Comparison of ENCODE assay signal across 12 mouse cellular contexts in the genomic region with DNA sequence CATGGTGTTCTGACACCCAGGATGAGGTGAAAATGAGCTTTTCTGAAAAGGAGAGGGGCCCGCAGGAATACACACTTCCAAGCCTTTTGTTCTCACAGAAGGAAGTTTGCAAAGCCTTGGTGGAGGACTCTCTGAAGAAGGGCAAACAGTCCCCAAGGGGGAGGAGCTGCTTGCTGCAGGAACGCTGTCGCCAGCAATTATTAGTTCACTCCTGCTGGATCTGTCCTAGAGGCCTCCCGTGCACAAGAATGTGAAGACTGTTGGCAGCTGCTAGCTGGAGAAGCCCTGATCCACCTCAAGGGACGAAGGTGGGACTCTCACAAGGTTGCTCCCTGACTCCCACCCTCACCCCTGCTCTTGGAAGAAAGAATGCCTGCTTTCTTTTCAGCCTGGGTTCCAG.
DNase-seq lines count a peak whose midpoint lies in the region; ATAC-seq lines count a peak whose summit lies in the region.
"Had no signal": no experiment of that assay in that cellular context is flagged by ENCODE, and none has a peak within 500 bp of the region (broad histone marks: within the 10 kb centered on the region; RNA-seq: fewer than 3 reads in every experiment).

No protein-coding gene starts in this region.

- no peak overlapping the region for H3K27ac ChIP-seq in kidney, embryonic 14.5 days (ENCODE audit: low read depth, low read length)
- H3K27ac ChIP-seq in embryonic facial prominence, embryonic 15.5 days (replicated peaks), result no peak overlapping the region
- no peak overlapping the region for H3K27ac ChIP-seq in stomach, embryonic 14.5 days (ENCODE audit: low read length)
- H3K27ac ChIP-seq: hindbrain, embryonic 15.5 days; limb, embryonic 15.5 days; midbrain, embryonic 15.5 days had no signal

- no peaks in the 10 kb centered on the region for H3K4me1 ChIP-seq in kidney, embryonic 14.5 days (ENCODE audit: control insufficient read depth, insufficient read depth, low read length)
- H3K4me1 ChIP-seq in embryonic facial prominence, embryonic 15.5 days, result no peaks in the 10 kb centered on the region
- 0 out of 2 replicates have a peak, but pooled peaks cover 2% of the 10 kb centered on the region for H3K4me1 ChIP-seq in stomach, embryonic 14.5 days (ENCODE audit: control insufficient read depth, insufficient read depth, low read length)

- ATAC-seq in kidney, embryonic 14.5 days (ENCODE audit: low FRiP score, low TSS enrichment), result no peak
- ATAC-seq in embryonic facial prominence, embryonic 15.5 days (ENCODE audit: insufficient number of reproducible peaks, low FRiP score, low TSS enrichment, low read depth), result peak; percentile 47; the same call in 1 of the 2 replicates
- peak; percentile 71; the same call in 1 of the 2 replicates for ATAC-seq in stomach, embryonic 14.5 days (ENCODE audit: insufficient number of reproducible peaks, insufficient read depth, low FRiP score, low read depth)
- ATAC-seq: midbrain, embryonic 15.5 days had no signal

- H3K27me3 ChIP-seq in kidney, embryonic 14.5 days (ENCODE audit: control insufficient read depth, insufficient read depth, low read length), result no peaks in the 10 kb centered on the region
- H3K27me3 ChIP-seq in embryonic facial prominence, embryonic 15.5 days, result no peaks in the 10 kb centered on the region
- H3K27me3 ChIP-seq in stomach, embryonic 14.5 days (ENCODE audit: control insufficient read depth, insufficient read depth, low read length), result no peaks in the 10 kb centered on the region
- H3K27me3 ChIP-seq: hindbrain, embryonic 15.5 days; limb, embryonic 15.5 days had no signal

- 5% methylated on average over 5 of the region's 5 CpGs for WGBS in kidney, embryonic 14.5 days
- 13% methylated on average over 5 of the region's 5 CpGs for WGBS in embryonic facial prominence, embryonic 15.5 days
- WGBS in stomach, embryonic 14.5 days, result 7% methylated on average over 5 of the region's 5 CpGs

- no peak overlapping the region for H3K4me3 ChIP-seq in kidney, embryonic 14.5 days (ENCODE audit: low read length)
- H3K4me3 ChIP-seq in embryonic facial prominence, embryonic 15.5 days (replicated peaks), result no peak overlapping the region
- H3K4me3 ChIP-seq in stomach, embryonic 14.5 days (ENCODE audit: low read depth, low read length), result no peak overlapping the region
- H3K4me3 ChIP-seq: hindbrain, embryonic 15.5 days; limb, embryonic 15.5 days; midbrain, embryonic 15.5 days had no signal

- H3K4me2 ChIP-seq in kidney, embryonic 14.5 days (replicated peaks; ENCODE audit: low read depth, low read length), result no peak overlapping the region
- no peak overlapping the region for H3K4me2 ChIP-seq in embryonic facial prominence, embryonic 15.5 days (replicated peaks)
- H3K4me2 ChIP-seq in stomach, embryonic 14.5 days (replicated peaks; ENCODE audit: low read depth, low read length), result no peak overlapping the region
- H3K4me2 ChIP-seq: hindbrain, embryonic 15.5 days; limb, embryonic 15.5 days; midbrain, embryonic 15.5 days had no signal

- no peak overlapping the region for H3K9ac ChIP-seq in kidney, embryonic 14.5 days (ENCODE audit: low read depth, low read length)
- no peak overlapping the region for H3K9ac ChIP-seq in embryonic facial prominence, embryonic 15.5 days
- no peak overlapping the region for H3K9ac ChIP-seq in stomach, embryonic 14.5 days (replicated peaks; ENCODE audit: low read depth, low read length)
- H3K9ac ChIP-seq: hindbrain, embryonic 15.5 days; limb, embryonic 15.5 days; midbrain, embryonic 15.5 days had no signal

- DNase-seq in kidney, adult 11 months, result peak; percentile 67
- DNase-seq in kidney, postnatal 14 days, result peak; percentile 47
- DNase-seq in urinary bladder, postnatal 14 days (ENCODE audit: low spot score), result no peak
- DNase-seq in testis, postnatal 14 days (ENCODE audit: low spot score), result no peak
- no peak for DNase-seq in thymus, postnatal 4 days
- DNase-seq: cerebellum, adult 2 months had no signal

- H3K36me3 ChIP-seq in kidney, embryonic 14.5 days (ENCODE audit: control insufficient read depth, insufficient read depth, low read length), result no peaks in the 10 kb centered on the region
- H3K36me3 ChIP-seq in embryonic facial prominence, embryonic 15.5 days, result no peaks in the 10 kb centered on the region
- no peaks in the 10 kb centered on the region for H3K36me3 ChIP-seq in stomach, embryonic 14.5 days (ENCODE audit: control insufficient read depth, insufficient read depth, low read length)
- H3K36me3 ChIP-seq: hindbrain, embryonic 15.5 days; limb, embryonic 15.5 days; midbrain, embryonic 15.5 days had no signal

- no peaks in the 10 kb centered on the region for H3K9me3 ChIP-seq in kidney, embryonic 14.5 days (ENCODE audit: control insufficient read depth, low read length)
- H3K9me3 ChIP-seq in embryonic facial prominence, embryonic 15.5 days (replicated peaks), result no peaks in the 10 kb centered on the region
- no peaks in the 10 kb centered on the region for H3K9me3 ChIP-seq in stomach, embryonic 14.5 days (ENCODE audit: control insufficient read depth, low read depth, low read length)
- H3K9me3 ChIP-seq: hindbrain, embryonic 15.5 days; limb, embryonic 15.5 days; midbrain, embryonic 15.5 days had no signal

Comparison
In these comparisons a context has a peak if more than half of its experiments do, and no peak if none do; other contexts are left out.
1. DNase-seq: peak in kidney, adult 11 months (single experiment) and kidney, postnatal 14 days (single experiment); none in urinary bladder, postnatal 14 days (single experiment), testis, postnatal 14 days (single experiment) and thymus, postnatal 4 days (single experiment).